Mouse (Mus musculus): ENCODE data around the gene Dock7.

DNA sequence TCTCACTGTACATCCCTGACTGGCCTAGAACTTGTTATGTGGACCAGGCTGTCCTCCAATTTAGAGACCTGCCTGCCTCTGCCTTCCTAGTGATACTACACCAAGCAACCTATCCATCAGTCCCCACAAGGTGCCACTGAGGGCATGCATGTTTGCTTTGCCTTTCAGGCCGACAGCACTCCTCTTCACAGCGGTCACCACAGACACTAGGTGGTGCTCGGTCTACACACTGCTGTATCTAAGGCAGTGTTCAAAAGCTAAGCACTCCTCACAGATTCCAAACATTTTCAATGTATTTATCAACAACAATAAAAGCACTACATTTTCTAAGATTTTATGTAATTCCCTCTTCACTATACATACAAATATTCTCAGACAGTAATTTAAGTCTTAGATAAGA, 150.8 kb downstream of the Dock7 start:
- TF ChIP-seq CTCF (IDR thresholded peaks at IDR 0.05; ENCODE audit: borderline replicate concordance, insufficient read depth, low read depth, low read length) (no peak; the same call in 1 of the 2 replicates), POLR2A (IDR thresholded peaks at IDR 0.05; ENCODE audit: borderline replicate concordance, insufficient read depth, low read length) (no peak)
